Mouse (Mus musculus) CH12.LX (cell line): Measurements from ENCODE around the gene Nav1.

Source experiments
- CHD2 ChIP-seq: IDR thresholded peaks from 2 replicates; pipeline ENCODE4 v1.6.1; 2011; ENCODE audit warnings: low read length, improper control_type of control experiment
- CTCF ChIP-seq, 2 experiments: IDR thresholded peaks in 1 of 2; conservative IDR thresholded peaks in 1 of 2; 2 replicates each; pipeline ENCODE4 v1.5.1; 2011 to 2012; ENCODE audit warnings: low read depth in 2 of 2, low read length in 2 of 2, improper control_type of control experiment in 1 of 2, inconsistent platforms in 1 of 2, mild to moderate bottlenecking in 1 of 2, moderate library complexity in 1 of 2
- MAX ChIP-seq: IDR thresholded peaks from 2 replicates; pipeline ENCODE4 v1.6.1; 2011; ENCODE audit warnings: low read length, improper control_type of control experiment
- POLR2A ChIP-seq: IDR thresholded peaks from 2 replicates; pipeline ENCODE4 v1.6.1; 2011; ENCODE audit warnings: low read depth, mild to moderate bottlenecking, improper control_type of control experiment, low read length
- TBP ChIP-seq: conservative IDR thresholded peaks from 2 replicates; pipeline ENCODE4 v1.6.1; 2011; ENCODE audit warnings: low read depth, low read length, improper control_type of control experiment

DNA sequence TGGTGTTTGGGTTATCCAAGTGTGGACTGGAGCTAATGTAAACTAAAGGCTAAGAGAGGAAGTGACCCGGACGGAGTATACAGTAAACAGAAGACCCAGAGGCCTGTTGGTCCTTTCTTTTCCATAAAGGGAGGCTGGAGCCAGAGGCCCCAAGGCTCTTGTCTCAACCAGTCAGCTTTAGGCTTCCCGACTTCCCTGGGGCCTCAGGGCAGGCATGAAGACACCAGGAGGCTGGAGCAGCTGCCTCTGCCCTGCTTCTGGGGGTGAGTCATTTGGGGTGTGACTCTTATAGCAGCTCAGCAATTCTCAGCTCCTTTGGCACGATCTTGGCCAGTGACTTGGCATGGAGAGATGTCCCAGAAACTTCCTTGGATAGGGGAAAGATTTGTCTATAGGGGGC lies 71.8 kb downstream of the Nav1 start:
- TF ChIP-seq POLR2A (no peak), CTCF (conservative IDR thresholded peaks at IDR 0.05 in 1 of 2, IDR thresholded peaks at IDR 0.05 in 1 of 2; ENCODE audit: low read depth in 2 of 2, low read length in 2 of 2) (no peak), CHD2 (no peak), TBP (no peak), MAX (no peak)
